Mouse (Mus musculus): Measurements from ENCODE around the gene Fam57a.
"Not testable (repeated sequence)": the region's sequence is repeated elsewhere in the genome, so short reads cannot be mapped to it uniquely, and the experiment has no call there.

Gene Fam57a

DNA sequence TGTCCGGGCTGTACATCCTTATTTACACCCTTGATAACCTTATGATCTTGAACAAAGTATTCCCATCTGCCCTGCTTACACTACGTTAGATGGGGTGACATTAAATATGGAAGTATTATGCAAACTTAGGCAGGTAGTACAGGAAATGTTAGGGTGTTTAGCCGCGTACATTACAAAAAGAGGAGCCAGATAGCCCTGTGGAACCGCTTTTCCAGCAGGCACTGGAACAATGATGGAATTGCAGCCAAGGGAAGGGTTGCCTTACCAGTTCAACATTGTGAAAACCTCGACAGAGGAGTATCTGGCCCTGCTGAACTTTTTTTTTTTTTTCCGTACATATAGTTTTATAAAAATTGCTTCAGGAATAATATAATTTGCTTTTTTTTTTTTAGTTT is 672 bp downstream of the Fam57a start:
- DNase-seq (ENCODE audit: low read depth) = no peak

DNA sequence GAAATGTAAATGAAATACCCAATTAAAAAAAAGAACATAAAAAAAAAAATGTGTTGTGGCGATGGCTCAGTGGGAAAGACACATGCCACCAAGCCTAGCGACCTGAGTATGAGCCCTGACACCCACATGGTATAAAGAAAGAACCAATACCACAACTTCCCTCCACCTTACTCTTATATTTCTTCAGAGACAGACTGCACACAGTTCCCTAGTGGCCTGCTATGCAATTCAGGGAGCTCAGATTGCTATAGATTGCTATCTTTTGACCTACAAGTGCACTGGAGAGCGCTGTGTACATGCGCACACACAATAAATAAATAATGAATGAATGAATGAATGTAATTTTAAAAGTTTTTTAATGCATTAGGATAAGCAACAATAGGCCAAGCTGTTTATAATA is 4.3 kb downstream of the Fam57a start:
- DNase-seq (ENCODE audit: low read depth) = no peak

DNA sequence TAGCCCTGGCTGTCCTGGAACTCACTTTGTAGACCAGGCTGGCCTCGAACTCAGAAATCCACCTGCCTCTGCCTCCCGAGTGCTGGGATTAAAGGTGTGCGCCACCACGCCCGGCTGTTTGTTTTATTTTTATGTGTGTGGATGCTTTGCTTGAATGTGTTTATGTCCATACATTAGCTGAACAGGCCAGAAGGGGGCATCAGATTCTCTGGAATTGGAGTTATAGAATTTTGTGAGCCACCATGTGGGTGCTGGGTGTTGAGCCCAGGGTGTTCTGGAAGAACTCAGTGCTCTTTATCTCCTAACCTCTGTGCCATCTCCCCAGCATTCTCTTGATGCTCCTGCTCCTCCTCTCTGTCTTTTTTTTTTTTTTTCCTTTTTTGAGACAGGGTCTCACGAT is 7.4 kb downstream of the Fam57a start:
- peak; percentile 36 for DNase-seq (ENCODE audit: low read depth)

DNA sequence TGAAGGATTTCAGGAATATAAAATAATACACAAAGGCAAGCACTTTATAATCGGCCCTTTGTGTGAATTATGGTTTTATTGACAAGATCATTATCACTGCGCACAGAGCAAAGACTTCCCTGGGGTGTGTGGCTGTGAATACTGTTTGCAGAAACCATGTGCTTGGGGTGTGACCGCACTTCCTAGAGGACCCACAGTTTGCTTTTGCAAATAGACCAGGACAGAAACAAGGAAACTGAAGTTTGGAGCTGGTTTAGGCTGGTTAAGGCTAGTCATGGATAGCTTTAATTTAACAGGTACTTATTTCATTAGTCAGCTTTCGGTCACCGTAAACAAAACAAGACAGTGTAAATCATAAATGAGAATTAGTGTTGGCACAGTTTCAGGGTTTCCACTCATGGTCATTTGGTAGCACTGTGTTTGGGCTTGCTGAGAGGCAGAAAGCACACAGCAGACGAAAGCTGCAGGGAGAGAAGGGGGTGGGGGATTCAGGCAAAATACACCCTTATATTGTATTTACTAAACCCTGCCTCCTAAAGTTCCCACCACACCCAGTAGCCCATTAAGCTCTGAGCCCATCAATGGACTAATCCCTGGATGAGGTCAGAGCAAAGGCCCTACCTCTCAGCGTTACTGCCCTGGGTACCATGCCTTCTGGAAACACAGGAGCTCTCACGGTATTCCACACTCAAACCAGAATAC is 17.0 kb downstream of the Fam57a start:
- no peak for DNase-seq (ENCODE audit: low read depth)

DNA sequence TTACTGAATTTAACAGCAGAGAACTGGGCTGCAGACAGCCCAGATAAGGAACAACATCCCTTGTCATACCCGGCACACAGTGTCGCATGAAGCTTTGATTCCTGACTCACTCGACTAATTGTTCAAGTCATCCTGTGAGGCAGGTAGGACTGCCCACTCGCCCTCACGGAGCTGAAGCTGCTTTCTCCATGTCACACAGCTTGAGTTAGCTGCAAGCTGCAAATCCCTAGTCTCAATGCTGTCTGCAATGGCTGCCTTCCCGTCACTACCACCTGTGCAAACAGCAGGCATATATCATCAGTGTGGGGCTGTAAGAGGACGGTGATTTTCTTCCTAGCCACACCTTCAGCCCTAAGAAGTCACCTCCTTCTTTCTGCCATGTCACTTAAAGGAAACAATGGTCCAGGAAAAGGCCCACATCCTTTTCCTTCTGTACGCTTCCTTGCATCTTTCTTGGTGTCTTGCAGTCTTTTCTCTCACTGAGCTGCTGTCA is 17.6 kb downstream of the Fam57a start:
- no peak for DNase-seq (ENCODE audit: low read depth)

DNA sequence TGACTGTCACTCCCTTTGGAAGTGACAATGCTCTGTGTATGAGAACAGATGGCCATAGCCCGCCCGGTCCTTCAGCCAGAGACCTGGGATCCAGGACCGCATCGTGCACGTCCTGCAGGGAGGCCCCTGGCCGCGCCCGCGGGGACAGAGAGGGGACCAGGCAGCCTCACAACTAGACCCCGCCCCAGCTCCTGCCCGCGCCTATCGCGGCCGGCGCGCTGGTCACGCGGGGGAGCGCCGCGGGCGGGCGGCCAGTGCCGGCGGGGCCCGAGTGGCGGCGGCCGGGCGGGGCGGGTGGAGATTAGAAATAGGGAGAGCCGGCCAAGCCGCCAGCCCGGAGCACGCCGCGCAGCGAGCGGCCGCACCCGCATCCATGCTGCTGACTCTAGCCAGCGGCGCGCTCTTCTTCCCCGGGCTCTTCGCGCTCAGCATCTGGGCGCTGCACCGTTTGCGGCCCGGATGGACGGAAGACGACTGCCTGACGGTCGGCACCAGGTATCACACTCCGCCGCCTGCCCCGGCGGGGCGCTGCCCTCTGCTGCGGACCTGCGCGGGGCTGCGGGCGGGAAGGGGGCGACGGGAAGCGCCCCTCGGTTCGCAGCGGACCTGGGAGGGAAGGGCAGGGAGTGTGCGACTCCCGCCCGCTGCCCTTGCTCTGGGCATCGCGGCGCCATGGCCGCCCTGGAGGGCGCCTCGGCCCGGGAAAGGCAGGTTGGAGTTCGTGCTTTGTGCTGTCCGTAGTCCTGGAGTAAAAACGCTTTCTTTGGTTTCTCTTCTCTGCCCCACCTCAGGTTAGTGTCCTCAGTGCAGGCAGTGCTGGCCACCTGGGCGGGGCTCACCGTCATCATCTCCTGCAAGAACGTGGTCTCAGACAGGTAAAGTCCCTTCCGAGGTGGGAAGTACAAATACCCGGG is 22.5 kb downstream of the Fam57a start:
- peak; percentile 86 for DNase-seq (ENCODE audit: low read depth)

DNA sequence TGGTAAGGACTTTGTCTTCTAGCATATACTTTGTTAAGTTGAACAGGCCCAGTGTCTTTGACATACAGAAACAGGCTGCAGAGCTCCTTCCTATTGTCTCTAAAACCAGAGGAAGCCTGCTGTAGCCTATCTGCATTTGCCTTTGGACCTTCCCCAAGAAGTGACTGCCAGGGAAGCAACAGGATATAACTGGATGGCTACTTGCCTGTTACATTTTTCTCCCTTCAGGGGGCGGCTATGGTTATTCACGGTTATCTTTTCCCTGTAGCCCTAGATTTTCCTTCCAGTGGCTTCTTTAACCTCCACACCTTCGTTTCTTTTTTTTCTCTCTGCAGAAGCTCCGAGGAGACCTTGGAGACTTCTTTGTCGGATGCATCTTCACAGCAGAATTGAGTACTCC is 27.3 kb downstream of the Fam57a start:
- DNase-seq (ENCODE audit: low read depth) = no peak

DNA sequence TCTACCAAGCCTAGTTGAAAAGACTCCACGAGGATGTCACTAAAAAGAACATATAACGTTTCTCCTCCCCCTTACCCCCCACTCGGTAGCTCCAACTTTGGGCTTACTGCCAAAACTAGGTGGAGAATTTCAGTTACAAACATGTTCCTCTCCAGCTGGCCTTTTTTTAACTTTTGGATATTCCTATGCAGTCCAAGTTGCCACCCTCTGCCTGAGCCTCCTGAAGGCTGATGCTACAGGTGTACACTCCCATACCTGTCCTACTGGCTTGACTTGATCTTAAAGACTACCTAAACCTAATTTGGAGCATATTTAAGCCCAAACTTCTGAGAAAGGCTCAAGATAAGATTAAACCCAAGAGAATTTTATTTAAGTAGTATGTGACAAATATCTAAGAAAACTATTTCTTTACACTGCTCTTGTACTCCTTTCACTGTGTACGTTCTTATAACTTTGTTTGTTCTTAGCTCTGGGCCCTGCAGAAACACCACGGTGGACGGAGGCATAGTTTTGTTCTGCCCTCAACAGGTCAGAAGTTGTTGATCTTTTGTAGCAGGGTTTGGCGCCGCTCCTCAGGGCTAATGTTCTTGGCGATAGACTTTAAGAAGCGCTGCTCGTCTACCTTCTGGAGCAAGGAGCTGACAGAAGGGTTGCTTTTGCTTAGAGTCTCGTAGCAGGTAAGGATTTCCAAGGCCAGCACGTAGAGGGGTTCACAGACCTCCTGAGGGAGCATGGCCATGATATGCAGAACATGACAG is 30.9 kb downstream of the Fam57a start:
- DNase-seq (ENCODE audit: low read depth) = no peak

DNA sequence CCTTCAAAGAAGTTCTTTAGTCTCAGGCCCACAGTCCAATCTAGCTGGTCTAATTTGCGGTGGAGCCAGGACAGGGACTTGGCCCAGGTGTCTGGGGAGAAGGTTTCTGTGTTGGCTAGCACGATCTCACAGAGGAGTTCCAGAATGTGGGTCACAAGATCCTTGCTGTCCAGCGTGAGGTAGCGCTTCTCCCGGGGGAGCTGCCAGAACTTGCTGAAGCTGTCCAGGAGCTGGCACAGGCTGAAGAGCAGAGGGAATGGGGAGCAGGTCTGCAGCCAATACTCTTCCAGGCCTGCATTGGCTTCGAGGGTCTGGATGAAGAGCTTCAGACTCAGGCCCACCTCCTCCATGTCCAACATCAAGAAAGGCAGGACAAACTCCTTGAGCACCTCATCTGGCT is 32.1 kb downstream of the Fam57a start:
- DNase-seq (ENCODE audit: low read depth) = not testable (repeated sequence)

DNA sequence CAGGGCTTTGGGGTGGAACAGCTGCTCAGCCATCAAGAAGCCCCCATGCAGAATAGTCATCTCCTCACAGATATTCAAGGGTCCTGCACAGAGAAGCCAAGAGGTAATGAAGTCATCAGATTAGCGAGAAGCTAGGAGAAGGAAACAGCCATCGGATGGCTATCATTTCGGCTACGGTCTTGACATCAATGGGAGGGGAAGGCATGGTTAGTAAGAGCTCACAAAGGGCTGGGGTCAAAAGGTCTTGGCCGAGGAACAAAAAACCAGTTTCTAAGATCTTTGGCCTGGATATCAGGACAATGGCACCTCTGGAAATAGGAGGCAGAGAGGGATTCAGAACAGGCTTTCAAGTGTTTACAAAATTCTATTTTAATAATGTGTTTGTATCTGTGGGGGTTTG is 34.4 kb downstream of the Fam57a start:
- no peak for DNase-seq (ENCODE audit: low read depth)

DNA sequence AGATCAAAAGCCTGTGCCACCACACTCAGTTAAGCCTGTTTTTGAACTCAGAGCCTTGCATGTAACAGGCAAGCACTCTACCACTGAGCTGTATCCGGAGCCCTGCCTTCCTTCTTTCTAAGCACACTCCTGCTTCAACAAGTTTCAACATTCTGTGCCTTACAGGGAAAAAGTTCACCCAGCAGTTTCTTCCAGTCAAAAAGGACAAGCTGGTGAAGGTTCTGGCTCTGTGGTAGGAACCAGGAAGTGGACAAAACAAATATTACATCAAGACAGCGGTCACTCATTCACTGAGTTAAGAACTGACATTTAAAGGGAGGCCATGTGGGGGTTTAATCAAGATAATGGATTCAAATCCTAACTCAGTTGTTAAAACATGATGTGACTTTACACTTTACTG is 35.5 kb downstream of the Fam57a start:
- no peak for DNase-seq (ENCODE audit: low read depth)

DNA sequence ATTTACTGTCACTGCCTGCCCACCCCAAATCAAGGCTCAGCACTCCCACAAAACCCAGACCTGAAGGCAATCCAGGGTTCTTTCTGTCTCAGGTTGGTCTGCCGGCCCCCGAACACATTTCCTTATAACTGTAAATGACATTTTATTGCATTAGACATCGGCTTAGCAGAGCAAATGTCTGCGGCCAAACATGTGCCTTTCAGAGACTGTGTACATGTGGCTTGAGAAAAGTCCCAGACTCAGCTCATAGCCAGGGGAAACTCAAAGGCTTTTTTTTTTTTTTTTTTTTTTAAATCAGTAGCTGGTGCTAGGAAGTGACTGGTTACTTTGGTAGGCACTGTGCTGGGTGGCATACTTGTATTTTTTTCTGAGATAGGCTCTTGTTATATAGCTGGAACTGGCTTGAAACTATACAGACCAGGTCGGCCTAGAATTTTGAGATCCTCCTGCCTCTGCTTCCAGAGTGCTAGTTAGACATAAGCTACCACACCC is 36.6 kb downstream of the Fam57a start:
- DNase-seq (ENCODE audit: low read depth) = no peak

DNA sequence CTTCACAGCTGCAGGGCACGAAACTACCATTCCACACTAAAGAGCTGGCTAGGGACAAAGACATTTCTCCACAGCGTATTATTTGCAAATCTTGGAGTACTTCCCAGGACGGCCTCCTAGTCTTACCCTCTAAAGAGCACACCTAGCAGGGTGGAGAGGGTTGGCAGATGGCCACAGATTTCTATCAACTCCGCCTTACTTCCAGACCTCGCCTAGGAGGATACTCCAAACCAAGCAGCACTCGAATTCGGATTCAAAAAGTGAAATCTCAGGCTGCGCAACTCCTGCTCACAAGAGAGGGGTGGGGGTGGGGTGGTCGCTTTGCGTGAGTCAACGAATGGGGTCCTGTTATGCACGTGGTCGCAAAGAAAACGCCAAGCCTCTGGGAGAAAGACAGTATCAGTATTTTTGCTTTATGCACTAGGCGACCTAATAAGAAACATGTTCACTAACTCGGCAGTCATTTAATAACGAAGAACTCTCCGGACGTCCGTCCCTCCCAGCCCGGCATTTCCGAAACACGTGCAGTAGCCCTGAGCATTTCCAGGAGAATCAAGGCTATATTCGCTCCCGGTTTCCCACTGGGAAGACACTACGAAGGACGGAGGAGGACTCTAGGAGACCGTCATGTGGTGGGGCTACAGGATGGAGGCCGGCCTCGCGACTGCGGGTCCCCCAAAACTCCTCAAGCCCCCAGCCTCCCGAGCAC is 37.4 kb downstream of the Fam57a start:
- peak; percentile 61 for DNase-seq (ENCODE audit: low read depth)

DNA sequence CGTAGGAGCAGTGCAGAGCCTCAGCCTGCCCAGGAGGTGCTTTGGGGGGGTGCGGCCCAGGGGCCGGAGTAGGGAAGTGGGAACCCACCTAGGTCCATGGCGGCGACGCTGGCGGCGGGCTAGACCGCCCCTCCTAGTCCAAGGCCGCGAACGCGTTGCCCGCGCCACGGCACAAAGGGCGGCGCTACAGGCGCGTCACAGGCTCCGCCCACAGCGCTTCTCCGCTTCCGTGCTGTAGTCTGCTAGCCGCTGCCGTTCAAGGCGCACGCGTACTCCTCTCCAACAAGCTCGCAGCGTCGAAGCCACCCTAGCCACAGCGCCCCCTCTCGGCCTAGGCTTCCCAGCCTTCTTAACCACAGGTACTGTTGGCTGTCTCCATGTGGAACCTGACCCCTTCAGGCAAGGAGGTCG is 37.9 kb downstream of the Fam57a start, which contains the start of the genes Dbil5 and Gemin4:
Dbil5 (plus strand) TSS at position 219 of the 411 bp plus-strand sequence.
Gemin4 (minus strand) TSS at position 275 of the 411 bp plus-strand sequence.
- peak; percentile 99 for DNase-seq (ENCODE audit: low read depth)

DNA sequence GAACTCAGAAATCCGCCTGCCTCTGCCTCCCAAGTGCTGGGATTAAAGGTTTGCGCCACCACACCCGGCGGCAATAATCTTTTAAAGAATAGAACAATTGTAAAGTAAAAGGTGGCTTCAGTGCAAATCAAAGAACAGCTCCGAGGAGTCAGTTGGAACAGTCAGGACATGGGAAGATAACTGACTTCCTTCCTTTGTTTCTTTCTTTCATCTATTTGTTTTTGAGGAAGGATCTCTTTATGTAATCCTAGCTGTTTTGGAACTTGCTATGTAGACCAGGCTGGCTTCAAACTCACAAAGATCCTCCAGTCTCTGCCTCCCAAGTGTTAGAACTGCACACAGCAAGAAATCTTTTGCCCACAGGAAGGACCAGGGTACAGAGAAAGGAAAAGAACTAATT is 45.2 kb downstream of the Fam57a start:
- no peak for DNase-seq (ENCODE audit: low read depth)

DNA sequence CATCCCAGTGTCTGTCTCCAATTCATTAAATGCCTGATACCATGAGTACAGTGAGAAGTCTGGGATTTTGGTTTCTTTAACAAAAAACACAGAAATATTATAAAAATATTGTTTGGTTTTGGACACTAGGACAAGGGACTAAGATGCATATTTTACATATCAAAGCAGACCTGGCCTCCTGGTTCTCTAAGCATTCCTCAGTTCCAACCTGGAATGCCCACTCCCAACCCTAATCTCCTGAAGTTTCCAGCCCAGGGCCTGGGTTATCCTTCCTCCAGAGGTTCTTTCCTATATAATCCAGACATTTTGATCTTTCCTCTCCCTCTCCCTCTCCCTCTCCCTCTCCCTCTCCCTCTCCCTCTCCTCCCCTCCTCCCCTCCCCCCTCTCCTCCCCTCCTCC is 45.6 kb downstream of the Fam57a start:
- no peak for DNase-seq (ENCODE audit: low read depth)

DNA sequence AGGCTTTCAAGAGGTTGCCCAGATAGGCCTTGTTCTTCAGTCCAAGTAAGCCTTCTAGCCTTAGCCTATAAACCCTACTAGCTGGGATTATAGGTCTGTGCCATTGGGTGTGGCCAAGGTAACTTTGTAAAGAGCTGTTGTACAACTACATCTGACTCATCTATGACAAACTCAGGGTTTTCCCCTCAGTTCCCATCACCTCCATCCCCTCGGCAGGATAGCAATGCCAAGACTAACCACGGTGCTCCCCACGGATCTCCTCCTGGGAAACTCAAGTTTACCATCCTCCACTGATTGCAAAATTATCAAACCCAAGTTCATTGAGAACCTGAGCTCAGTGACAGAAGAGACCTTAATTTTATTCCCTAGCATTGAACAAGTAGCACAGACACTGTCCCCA is 56.7 kb downstream of the Fam57a start:
- DNase-seq (ENCODE audit: low read depth) = peak; percentile 67

DNA sequence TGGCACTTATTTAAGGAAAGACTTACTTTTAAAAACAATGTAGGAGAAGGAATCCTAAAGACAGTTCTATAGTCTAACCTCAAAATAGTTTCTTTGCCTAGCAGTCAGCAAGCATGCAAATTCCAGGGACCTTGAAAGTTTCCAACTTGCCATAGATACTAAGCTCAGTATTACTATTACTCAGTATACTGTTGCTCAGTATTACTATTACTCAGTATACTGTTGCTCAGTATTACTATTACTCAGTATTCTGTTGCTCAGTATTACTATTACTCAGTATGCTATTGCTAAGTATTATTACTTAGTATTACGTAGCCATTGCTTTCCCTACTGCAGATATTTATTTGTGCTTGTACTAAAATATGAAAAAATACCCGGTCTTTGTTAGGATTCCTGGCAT is 60.3 kb downstream of the Fam57a start:
- DNase-seq (ENCODE audit: low read depth) = no peak

DNA sequence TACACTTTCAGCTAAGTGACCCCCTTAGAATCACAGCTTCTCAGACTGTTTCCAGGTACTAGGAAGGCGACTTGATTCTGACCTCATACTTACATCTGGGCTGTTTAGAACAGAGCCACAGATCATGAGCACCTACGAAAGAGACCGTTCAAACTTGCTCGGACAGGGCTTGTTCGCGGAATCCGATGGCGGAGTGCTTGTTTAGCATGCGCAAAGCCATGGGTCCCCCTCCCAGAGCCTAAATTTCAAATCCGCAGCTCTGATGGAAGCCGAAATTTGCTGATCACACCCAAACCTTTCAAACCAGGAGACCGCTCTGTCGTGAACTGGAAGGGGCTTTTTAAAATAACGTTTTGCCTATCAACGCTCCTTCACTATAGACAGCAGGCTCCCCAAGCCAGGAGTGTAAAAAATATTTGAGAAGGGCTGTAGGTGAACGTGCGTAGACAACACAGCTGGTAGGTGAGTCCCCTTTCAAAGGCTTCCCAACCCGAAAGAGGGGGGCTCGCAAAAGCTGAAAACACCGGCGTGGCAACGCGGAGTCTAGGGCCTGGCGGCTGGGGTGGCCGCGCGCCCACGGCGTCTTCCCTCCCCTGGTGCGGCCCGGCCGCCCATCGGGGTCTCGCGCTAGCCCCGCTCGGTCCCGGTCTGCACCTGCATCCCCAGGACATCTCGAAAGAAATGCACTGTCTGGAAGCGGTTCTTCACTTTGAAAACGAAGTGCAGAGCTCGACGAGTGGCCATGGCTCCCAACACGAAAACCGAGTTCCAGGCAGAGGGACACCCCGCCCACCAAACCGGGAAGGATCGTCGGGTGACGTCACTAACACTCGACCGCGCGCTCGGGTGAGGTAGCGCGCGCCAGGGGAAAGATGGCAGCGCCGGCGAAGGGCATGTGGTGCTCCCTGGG is 63.7 kb downstream of the Fam57a start, which contains the start of the genes Mrm3 and Glod4:
Mrm3 (plus strand) TSS at position 815 of the 910 bp plus-strand sequence.
Glod4 (minus strand) TSS at position 825 of the 910 bp plus-strand sequence.
- peak; percentile 96 for DNase-seq (ENCODE audit: low read depth)
